Mouse (Mus musculus) layer of hippocampus, postnatal 36 days (tissue): Measurements from ENCODE around the gene Dop1b. TPM values are rescaled to one million over a fixed set of nuclear protein-coding genes. Genes with fewer than 3 reads are reported as not detected.
A peak's percentile ranks its signal among the peaks of the same experiment; 100 is the strongest.

Experiments
- DNase-seq, 2 experiments: peaks; one replicate each; pipeline ENCODE4 v3.0.0; 2022
- total RNA-seq, 2 experiments: library from RNA; stranded (reverse); gene quantifications; 2 replicates each; pipeline ENCODE4 v1.2.3; 2021

Dop1b gene
- total RNA-seq, 2 experiments from 2014 or later = 104 to 114 TPM

GRCm38 (mm10) chr16:93714426-93714825 lies 2.7 kb downstream of the Dop1b start:
- peak in 1 of 2 experiments; percentile 32 for DNase-seq

DNA sequence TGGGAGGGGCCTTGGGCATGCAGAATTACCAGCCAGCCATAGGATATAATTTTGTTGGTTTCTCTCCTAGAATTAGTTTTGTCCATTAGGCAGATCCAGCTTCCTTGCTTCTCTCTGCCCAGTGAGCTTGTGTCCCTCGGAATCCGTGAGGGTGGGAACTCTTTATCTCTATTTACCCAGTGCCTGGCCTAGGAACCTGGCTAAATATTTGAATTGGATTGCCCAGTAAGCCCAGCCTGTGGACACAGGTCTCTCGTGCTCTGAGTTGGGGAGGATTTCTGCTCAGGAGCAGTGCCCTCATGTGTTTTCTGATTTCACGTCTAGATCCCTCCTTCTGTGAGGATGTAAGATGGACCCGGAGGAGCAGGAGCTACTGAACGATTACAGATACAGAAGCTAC lies 4.1 kb downstream of the Dop1b start:
- no peak for DNase-seq

- DNase-seq = peak; percentile 65 to 73
Observed at GRCm38 (mm10) chr16:93717299-93717703, 5.6 kb downstream of the Dop1b start.

GRCm38 (mm10) chr16:93721771-93722170 lies 10.1 kb downstream of the Dop1b start:
- DNase-seq = no peak

DNA sequence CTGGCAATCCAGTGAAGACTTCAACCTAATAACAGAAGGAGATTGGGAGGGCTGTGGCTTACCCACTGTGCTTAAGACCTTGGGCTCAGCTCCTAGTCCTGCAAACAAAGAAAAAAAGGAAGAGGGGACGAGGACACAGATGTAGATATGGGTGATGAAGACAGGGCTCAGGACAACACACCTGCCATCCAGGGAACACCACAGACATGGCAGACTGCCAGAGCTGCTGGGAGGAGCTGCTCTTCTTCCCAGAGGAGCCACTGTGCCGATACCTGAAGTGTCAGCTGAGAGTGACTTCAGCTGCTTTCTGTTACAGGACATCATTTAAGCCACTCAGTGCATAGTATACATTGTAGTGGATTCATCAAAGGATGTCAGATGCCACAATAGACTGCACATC lies 10.8 kb downstream of the Dop1b start:
- no peak for DNase-seq

DNA sequence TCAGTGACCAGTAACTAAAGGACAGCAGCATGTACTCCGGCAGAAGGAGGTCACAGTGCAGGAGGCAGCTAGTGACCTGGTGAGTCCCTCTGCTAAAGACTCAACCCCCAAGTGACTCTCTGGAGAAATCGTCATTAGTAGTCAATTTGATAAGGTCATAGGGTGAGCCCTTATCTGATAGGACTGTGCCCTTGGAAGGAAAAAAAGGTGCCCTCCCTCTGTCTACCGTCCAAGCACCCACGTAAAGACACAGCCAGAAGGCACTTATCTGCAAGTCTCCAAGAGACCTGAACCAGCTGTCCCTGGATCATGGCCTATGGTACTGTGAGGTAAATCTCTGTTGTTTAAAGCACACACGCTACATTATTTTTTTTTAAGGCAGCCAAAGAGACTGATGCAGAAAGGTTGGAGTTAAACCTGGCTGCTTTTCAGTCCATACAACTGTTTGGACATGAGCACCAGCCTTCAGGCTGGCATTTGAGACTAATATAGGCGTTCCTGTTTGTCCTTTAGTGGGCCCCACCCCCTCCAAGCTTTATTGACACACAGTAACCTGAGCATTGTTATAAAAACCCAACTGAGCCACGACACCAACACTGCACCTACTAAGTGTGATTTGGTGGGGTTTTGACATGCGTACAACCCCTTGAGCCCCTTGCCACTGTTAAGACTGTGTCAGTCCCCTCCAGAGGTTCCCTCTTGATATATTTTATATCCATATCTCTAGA lies 13.9 kb downstream of the Dop1b start:
- no peak for DNase-seq

DNA sequence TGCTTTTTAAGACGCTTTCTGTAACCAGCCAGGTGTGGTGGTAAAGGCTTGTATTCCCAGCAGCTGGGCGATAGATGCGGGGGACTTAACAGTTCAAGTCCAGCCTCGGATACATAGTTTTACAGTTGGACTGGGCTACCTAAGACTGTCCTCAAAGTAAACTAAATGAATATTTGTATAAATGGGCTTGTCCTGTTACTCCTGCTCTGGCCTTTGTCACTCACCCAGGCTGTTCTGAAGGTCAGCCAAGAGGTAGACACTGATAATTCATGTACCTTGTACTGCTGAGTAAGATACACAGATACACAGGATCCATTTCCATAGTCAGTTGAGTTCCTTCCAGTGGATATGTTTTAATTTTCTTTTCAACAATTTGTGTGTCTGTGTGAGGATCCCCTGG lies 14.5 kb downstream of the Dop1b start:
- no peak for DNase-seq

- DNase-seq = no peak
Observed at GRCm38 (mm10) chr16:93728676-93729075, 17.0 kb downstream of the Dop1b start.

DNA sequence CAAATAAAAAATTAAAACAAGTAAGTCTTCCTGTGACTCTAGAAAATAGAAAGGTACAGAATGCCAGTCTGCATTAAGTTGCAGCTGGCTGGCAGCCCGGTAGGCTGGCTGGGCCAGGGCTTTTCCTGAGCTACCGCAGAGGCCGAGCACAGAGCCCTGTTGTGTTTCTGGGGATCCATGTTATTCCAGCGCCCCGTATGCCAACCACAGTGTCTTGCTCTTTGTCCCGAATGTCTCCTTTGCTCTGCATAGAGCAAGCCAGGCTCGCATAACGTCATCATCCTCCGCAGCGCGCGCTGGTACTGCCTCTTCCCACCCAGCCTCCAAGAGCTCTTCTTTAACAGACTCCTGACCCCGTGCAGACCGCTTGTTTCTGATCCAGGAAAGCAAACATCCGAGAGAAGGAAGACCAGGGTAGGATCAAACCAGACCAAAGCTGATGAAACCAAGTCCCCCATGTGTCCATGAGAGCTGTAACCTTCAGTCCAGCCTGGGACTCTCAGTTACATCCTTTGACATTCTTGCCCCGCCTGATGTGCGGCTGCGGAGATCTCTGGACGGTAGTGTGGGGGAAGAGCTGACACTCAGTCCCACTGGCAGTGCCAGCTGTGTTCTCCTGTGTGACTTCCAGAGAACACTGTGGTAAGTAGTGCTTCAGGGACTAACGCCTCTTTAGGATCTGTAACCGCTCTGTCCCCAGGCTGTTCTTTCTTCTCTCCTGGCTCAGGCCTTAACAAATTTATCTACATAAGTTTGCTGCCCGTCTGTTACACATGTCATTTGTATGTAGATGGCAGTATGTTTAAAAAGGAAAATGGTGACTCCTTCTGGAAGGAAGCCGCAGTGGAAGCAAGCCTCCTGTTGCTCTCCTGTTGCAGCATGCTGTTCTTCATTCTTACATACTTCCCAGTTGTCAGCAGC lies 18.4 kb downstream of the Dop1b start:
- peak; percentile 56 to 57 for DNase-seq

DNA sequence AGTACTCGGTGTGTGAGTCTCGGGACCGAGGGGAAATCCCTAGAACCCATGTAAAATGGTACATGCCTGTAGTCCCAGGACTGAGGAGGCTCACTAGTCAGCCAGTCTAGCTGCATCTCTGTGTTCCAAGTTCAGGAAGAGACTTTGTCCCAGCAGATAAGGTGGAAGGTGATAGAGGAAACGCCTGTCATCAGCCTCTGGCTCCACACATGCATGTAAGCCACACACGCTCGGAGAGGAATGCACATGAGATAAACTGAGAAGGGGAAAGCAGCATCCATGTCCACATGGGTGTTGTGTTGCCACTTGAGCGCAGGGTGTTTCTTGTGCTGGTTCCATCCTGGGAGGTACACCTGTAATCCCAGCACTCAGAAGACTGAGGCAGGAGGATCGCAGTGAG lies 19.6 kb downstream of the Dop1b start:
- DNase-seq = no peak

GRCm38 (mm10) chr16:93732875-93733569 lies 21.3 kb downstream of the Dop1b start:
- DNase-seq = no peak

- no peak for DNase-seq
Observed at GRCm38 (mm10) chr16:93739251-93739650, 27.5 kb downstream of the Dop1b start.

- DNase-seq = no peak
Observed at GRCm38 (mm10) chr16:93742903-93743302, 31.2 kb downstream of the Dop1b start.

- DNase-seq = no peak
Observed at GRCm38 (mm10) chr16:93744049-93744490, 32.4 kb downstream of the Dop1b start.

DNA sequence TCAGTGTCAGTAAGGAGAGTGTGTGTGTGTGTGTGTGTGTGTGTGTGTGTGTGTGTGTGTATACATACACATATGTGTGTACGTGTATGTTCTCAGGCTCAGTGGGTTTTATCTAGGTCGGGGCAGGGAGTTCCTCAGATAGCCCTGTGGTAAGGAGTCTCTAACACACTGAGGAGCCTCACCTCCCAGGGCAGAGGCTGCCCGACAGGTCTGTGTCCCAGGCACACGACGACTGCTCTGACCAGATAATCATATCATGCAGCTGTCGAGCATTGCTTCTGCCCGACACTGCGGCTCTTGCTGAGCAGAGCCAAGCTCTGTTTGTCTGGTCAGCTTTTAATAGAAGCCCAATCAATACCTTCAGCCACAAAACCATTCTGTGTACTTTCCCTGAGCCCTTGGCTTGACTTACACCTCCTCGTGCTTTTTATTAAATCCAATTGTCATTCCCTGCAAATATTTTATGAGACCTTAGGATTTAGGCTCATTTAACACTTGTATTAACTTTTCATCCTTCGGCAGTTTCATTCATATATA lies 33.2 kb downstream of the Dop1b start:
- DNase-seq = no peak

DNA sequence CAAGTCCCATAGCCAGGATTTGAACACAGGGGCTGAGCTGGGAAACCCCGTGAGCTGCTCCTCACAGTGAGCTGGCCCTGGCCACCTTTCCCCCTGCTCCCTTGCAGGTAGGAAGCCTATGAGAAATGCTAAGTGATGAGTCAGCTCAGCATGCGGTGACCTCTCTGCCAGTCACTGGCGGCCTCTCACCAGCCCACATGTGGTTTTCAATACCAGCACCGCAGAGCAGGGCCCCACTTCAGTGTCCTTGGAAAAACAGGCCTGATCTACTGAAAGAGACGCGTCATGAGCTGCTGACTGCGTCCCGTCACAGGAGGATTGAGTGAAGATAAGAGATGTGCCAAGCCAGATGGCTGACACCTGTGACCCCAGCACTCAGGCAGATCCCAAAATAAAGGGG lies 34.7 kb downstream of the Dop1b start:
- no peak for DNase-seq

GRCm38 (mm10) chr16:93746957-93747356 lies 35.3 kb downstream of the Dop1b start:
- DNase-seq = no peak

DNA sequence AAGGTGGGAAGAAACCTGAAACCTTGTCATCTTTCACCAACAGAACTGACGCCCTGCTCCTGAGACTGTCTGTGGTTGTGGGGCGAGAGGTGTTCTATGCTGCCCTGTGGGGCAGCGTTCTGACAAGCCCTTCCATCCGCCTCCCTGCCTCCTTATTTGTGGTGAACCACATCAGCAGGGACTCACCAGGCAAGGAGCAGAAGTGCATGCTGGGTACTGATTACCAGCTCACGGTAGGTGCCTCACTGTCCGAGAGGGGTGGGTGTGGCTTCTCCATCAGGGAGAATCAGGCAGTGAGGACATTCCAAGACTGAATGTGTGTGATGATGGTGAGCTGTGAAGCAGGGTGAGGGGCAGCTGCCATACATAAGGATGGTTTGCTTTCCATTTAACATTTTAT lies 35.7 kb downstream of the Dop1b start:
- DNase-seq = no peak

DNA sequence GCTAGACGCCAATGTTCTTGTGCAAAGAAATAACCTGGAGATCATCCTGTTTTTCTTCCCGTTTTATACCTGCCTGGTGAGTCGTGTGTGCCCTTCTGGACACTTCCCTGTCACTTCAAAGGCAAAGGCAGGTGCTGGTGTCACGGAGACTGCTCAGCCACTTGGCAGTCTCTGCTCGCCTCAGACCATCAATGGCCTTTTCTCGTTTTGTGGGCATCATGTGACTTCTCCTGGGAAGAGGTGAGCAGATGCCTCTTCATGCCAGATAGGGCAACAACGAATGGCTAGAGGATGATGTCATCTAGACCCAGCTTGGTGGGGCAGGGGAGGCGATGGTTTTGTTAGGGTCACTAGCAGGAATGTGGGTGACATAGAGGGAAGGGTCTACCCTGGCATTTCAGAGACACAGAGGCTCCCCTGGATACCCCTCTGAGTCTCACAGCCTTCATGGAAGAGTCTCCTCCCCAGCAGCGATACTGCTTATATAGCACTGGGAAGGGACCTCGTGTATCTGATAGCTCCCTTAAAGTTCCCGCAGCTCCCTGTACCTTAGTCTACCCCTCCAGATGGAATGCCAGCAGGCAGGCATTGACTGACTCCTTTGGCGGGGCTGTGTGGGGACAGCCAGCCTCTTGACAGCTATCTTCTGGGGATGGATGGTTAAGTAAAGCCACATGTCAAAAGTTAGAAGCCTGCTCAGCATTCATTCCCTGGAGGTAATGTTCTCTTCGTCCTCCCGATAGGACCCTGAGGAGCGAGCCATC lies 37.6 kb downstream of the Dop1b start:
- no peak for DNase-seq

DNA sequence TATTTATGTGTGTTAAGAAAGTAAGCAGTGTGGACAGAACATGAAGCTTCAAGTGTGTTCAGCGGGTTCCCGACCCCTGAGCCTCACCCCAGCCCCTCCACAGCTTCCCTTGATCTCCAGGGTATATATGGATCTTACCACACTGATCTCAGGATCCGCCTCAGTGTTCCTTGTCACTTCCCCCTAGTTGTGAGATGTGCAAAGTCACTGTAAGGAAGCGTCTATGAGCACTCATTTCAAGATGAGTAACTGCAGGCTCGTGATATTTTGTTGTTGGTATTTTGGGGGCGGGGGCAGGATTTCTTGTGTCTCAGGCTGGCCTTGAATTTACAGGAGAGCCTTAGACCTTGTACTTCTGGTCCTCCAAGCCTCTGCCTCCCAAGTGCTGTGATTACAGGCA lies 38.8 kb downstream of the Dop1b start:
- no peak for DNase-seq

GRCm38 (mm10) chr16:93751816-93752215 lies 40.1 kb downstream of the Dop1b start:
- DNase-seq = no peak

- no peak for DNase-seq
Observed at GRCm38 (mm10) chr16:93756622-93757021, 44.9 kb downstream of the Dop1b start.
